Mouse (Mus musculus) cerebellum, adult 11-12 months (tissue): ENCODE measurements around the gene Pard3.

ENCODE experiments used
- DNase-seq: peaks from one replicate; pipeline ENCODE4 v3.0.0; 2022

Gene Pard3

GRCm38 (mm10) chr8:127251476-127251875 lies 187.8 kb downstream of the Pard3 start:
- DNase-seq, result no peak

GRCm38 (mm10) chr8:127251985-127252384 lies 188.3 kb downstream of the Pard3 start:
- DNase-seq, result no peak

GRCm38 (mm10) chr8:127254625-127255024 lies 190.9 kb downstream of the Pard3 start:
- no peak for DNase-seq

DNA sequence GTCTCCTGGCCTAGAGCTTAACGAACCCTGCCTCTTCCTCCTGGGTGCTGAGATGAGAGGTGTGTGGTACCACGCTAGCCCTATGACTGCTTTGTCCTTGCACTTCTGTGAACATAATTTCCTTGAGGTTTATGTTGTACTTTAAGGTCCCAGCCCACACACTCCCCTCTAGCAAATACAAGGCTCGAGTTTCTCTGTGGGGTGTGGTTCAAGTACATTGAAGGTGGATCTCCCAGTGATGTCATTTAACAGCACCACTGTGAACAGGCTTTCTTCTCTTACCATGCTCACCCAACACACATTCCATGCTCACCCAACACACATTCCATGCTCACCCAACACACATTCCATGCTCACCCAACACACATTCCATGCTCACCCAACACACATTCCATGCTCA lies 193.4 kb downstream of the Pard3 start:
- DNase-seq, result no peak

DNA sequence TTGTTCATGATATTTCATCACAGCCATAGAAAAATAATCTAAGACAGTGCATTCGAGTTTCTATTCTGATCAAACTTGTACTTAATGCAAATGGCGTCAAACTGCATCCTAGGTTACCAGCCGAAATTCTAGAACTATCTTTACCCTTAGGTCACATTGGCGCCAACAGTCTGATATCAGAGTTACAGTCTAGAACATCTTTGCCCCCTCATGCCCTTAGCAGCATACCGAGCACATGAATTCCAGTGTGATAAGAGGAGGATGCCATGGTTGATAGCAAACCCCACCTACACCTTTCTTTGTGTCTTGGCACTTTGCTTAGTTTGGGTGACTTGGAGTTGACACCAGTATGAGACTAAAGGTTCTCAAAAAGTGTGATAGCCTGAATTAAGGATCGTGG lies 197.4 kb downstream of the Pard3 start:
- DNase-seq, result no peak

GRCm38 (mm10) chr8:127262026-127262425 lies 198.3 kb downstream of the Pard3 start:
- no peak for DNase-seq

GRCm38 (mm10) chr8:127262436-127262835 lies 198.7 kb downstream of the Pard3 start:
- DNase-seq, result no peak

DNA sequence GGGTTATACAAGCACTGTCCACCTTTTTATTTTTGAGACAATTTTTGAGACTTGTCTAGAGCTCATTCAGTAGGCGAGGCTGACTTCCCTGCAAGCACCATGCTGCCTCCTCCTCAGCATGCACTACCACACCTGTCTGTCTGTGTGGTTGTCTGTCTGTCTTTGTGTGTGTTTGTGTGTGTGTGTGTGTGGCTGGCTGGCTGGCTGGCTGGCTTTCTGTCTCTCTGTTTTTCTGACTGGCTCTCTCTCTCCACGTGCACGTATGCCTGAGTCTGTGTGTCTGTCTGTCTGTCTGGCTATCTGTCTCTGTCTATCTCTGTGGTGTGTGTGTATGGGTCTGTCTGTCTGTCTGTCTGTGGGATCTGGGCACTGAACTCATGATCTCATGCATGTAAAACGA lies 199.2 kb downstream of the Pard3 start:
- DNase-seq, result no peak

- no peak for DNase-seq
These were observed 199.8 kb downstream of the Pard3 start for GRCm38 (mm10) chr8:127263457-127263856.

GRCm38 (mm10) chr8:127264691-127265470 lies 201.2 kb downstream of the Pard3 start:
- no peak for DNase-seq

GRCm38 (mm10) chr8:127266777-127267176 lies 203.1 kb downstream of the Pard3 start:
- DNase-seq, result no peak

GRCm38 (mm10) chr8:127268239-127269024 lies 204.7 kb downstream of the Pard3 start:
- no peak for DNase-seq

DNA sequence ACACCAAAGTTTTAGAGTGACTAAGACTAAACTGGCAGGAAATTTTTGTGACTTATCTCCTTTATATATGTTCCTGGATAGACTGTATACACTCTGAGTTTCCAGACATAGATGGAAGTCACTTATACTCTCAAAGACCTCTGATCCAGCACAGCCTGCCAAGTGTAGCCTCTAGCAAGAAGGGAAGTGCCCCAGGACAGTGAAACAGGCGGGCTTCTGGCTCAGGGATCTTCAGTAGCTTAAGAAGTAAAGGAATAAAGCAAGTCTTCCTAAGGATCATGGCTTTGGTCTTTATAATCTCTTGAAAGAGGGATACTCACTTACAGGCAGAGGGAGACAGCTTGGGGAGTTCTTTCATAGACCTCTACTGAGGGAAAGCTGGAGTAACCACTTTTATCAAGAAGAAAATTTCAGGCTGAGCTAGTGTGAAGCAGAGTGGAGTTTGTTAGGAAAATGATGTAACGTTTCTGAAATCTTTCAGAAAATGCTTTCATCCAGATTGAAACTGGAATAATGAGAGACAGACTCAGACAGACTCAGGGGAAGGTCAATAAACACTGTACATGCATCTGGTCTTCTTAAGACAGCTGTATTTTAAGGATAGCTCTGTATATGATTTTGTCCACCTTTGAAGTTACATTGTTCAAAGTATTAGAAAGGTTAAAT lies 205.5 kb downstream of the Pard3 start:
- no peak for DNase-seq

DNA sequence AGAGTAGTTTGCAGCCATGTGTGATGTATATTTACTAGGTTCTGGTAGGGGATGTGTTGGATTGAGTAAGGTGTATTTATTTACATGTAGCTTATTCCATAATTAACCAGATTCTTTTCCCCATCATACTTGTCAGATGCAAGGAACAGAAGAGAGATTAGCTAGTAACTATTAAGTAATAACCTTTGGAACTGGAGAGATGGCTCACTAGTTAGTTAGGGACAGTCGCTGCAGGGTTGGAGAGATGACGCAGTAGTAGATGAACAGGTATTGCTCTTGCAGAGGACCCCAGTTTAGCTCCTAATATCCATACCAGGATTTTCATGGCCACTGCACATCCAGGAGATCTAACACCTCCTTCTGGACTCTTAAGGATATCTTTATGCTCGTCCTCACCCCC lies 207.5 kb downstream of the Pard3 start:
- DNase-seq, result no peak

DNA sequence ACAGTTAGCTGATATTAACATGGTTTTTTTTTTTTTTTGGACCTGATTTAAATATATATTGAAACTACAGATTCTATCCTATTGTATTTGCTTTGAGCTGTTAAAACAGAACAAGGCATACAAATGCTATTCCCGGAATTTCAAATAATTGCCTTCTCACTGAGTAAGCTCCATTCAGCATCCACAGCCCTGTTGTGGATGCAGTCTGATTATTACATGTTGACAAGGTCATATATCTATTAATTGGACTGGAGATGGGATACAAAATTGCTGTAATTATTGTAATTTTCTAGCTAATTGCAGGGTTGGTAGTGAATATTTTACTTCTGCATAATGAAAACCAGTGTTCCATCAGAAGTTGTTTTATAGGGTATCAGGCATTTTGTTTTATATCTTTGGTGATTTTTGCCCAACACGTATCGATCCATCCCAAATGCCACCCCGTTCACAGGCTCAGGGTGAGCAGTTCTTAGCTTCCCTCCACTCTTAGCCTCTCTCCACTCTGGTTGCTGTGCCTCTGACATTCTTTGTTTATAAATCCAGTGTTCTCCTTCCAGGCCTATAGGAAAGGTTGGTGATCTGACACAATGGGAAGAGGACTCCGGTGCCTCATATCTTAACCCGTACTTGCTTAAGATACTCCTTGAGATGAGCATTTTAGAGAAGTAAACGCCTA lies 216.7 kb downstream of the Pard3 start:
- no peak for DNase-seq

DNA sequence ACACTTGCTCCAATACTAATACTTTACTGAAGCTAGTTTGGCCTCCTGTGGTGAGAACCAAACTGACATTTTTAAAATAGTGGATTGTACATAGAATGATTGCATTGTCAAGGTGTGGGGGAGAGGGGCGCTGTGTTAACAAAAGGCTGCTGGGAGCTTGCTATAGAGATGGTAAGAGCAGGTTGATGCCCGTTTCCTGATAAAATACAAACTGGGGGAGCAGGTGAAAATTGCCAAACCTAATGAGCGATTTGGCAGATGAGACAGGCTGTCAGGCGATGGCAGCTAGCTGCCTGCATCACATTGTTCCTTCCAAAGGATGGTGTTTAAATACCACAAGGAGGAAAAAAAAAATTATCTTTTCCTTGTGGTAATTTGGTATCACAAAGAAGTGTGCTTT lies 217.3 kb downstream of the Pard3 start:
- DNase-seq, result no peak

- no peak for DNase-seq
These were observed 220.9 kb downstream of the Pard3 start for GRCm38 (mm10) chr8:127284462-127285216.

GRCm38 (mm10) chr8:127287816-127288215 lies 224.1 kb downstream of the Pard3 start:
- no peak for DNase-seq

- no peak for DNase-seq
These were observed 228.6 kb downstream of the Pard3 start for GRCm38 (mm10) chr8:127292307-127292706.

DNA sequence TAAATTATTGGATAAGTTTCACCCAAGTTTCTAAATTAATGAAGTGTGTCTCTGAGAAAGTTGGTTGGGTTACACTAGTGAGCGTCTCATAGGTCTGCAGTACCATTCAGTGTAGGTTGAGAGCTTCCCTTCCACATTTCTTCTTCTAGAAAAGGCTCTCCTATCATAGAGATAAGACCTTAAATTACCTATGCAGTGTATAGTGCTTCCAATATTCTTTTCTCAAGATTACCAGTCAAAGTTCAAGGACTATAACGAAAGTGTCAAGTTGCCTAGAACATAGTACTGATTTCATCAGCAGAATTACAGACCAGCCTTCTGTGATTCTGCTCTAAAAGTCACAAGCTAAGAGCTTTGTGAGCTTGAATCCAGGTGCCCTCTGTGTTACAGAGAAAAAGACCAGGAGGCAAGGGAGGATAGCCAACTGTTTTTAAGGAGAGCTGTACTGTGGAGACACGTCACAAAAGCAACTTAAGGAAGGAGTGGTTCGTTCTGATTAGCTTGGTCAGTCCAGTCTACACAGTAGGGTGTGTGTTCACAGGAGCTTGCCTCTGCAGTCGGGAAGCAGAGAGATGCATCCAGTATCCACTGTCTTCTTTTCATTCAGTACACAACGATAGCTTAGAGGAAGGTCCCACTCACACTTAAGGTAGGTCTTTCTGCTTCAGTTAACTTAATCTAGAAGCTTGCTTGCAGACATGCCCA lies 229.5 kb downstream of the Pard3 start:
- DNase-seq, result no peak

DNA sequence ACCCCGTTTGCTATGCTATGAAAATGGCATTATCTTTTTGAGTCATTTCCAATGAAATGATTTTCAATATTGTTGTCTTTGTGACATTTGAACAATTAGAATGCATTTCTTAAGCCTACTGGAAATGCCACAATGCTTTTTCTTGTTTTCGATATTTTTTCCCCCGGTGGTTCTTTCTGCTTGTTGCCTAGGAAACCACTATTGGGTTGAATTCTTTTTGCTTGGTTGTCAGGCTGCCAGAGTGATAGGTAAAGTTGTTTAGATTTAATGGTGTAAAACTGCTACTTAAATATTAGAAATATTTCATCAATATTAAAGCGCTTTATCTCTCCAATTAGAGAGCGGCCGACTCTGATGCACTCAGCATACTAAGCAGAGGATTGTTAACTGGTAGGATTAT lies 230.4 kb downstream of the Pard3 start:
- DNase-seq, result no peak

DNA sequence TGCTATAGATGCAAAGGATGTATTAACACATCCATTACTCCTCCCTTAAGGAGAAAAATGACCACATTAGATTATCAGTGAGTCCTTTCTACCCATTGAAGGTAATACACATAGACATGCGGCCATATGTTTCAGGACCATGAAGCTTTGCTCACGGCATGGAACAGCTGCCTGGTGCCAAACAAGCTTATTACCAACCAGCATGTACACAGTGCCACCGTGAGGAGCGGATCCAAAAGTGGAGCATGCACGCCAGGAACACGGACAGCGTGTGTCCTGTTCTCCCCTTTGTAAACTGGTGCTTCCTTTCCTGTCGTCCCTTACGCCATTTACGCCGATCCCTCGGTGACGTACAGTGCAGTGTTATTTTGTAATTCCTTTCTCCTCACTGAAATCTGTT lies 232.2 kb downstream of the Pard3 start:
- DNase-seq, result peak; percentile 92
